Mouse (Mus musculus) WW6 (cell line): ENCODE data around the gene Cpne2.

Experiments used
- DNase-seq: peaks from one replicate; pipeline ENCODE4 v3.0.0-alpha.2; 2013; ENCODE audit warnings: low read depth, low spot score

Cpne2 gene

DNA sequence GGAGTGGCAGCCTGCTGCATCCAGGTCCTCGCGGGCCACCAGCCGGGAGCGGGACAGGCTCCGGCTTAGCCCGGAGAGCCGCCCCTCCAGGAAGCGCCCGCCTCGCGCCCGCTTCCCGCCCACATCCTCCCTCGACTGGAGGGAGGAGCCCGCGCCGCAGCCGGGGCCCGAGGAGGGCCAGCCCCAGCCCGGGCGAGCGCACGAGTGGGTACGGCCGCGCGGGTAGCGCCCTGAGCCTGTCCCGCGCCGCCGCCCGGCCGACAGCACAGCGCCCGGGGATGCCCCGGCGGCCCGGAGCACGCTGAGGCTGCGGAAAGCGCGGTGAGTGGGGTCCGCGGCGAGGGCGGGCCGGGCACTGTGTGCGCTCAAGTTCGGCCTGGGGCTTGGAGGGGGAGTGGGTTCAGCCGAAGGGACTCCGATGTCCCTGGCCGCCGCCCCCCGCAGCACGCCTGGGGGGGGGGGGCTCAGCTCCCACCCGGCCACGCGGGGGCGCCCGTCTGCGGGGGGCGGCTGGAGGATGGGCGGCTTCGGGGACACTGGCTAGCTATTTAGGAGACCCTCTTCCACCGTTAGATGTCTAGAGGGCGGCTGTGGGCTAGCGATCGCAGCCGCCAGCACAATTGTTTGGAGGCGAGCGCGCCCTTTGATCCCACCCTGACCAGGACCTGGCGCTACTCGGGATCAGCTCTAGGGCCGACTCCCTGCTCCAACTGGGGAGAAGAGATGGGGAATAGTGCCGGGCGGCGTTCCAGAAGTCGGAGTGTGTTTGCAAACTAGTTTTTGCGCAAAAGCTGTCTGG lies at the start of gene Cpne2:
Gene Cpne2 (plus strand): TSS at position 118 of the 799 bp plus-strand sequence.
- no peak for DNase-seq

- no peak for DNase-seq
Measured at GRCm38 (mm10) chr8:94485288-94485687, 47.5 kb upstream of the Cpne2 start.

- no peak for DNase-seq
Measured at GRCm38 (mm10) chr8:94485882-94486281, 46.9 kb upstream of the Cpne2 start.

- DNase-seq: no peak
Measured at GRCm38 (mm10) chr8:94488016-94488415, 44.8 kb upstream of the Cpne2 start.

DNA sequence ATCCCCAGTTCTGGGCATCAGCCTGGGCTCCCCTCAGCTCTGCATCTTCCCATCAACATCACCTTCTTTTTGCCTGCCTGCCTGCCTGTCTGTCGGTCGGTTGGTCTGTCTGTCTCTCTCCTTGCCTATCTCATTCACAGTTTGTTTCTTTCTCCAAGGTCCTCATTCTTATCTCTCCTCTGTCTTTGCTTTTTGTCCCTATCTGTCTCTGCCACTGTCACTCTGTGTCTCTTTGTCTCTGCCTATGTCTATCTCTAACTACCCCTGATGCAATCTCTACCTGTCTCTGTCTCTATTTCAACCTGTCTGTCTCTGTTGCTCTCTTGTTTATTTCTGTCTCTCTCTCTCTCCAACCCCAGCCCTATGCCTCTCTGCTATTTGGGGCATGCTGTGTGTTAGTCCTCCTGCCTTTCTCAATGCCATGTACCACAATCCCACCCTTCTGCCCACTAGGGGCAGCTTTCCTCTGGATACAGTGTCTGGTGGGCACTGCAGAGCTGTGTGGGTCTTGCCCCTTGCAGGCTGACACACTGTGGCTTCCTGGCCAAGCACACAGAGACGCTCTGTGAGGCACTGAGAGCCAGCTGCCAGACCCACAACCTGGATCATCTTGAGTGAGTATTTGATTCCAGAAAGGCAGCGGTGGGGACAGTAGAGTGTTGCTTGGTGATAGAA lies 42.8 kb upstream of the Cpne2 start:
- no peak for DNase-seq

DNA sequence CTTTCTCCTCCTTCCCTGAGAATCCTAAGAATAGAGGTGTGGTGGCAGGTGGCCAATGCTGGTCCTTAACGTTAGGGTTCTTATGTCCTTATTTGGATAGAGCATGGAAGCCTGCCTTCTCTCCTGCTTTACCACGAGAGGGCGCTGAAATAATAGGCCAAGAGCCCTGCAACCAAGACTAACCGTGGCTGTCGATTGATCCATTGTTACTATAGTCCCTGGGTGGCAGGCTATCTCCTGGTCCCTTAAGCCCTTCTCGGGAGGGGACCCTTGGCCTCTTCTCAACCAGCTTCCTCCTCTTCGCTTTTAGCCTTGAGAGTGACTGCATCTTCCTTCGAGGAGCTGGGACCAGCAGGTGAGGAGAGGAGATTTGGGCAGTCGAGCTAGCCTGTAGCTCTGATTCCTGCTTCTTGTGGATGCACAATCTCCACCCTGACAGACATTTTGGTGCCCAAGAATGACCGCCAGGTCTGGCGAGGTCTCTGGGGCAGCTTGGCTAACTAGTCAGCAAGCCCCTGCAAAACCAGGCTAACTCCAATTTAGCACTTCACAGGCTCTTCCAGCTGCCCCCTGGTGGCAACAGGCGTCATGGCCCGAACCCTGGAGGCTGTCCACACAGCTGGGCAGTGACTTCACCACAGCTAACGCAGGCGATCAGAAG lies 40.6 kb upstream of the Cpne2 start:
- peak; percentile 47 for DNase-seq

DNA sequence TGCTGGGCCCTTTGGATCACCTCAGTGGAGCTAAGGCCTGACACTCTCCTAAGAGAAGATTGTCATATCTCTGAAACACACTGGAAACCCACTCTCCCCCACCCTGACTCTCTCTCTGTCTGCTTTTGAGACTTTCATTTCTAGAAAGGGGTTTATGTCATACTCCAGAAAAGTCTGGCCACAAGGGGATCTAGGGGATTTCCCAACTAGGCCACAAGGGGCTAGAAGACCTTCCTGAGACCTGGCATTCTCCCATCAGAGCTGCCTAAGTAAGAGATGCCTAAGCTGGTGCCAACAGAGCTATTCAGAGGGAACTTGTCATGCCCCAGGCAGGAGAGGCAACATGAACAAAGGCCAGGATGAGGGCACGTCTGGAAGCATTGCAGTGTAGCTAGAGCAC lies 39.5 kb upstream of the Cpne2 start:
- no peak for DNase-seq

GRCm38 (mm10) chr8:94515430-94516208 lies 17.2 kb upstream of the Cpne2 start:
- no peak for DNase-seq

DNA sequence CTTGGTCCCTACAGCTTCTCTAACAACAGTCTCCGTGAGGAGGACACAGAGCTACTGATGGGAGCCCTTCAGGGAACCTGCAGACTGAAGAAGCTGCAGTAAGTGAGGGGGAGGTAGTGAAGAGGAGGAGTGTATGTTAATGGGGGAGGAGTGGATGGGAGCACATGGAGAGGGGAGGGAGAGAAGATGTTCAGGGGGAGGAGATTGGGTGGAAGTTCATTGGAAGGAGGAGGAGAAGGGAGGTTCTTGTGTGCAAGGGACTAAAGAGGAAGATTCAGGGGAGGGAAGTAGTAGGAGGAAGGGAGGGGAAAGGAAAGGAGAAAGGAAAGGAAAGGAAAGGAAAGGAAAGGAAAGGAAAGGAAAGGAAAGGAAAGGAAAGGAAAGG lies 16.6 kb upstream of the Cpne2 start:
- no peak for DNase-seq

- no peak for DNase-seq
Measured at GRCm38 (mm10) chr8:94516766-94517165, 16.0 kb upstream of the Cpne2 start.

DNA sequence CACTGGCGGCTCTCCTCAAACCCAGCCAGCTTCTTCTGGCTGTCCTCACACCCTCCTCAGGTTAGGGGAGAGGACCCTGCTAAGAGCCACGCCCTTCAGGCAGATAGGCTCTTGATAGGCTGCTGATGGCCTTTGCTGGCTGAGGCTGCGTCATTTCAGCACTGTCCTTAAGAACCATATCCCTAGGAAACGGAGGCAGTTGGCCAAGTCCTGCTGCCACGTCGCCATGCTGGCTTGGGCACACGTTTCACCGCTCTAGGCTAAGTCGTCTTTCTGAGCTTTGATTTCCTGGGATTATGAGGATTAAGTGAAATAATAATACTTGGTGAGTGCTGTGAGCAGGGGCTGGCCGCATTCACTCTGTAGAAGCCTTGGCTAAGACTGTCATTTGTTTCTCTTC lies 14.5 kb upstream of the Cpne2 start:
- no peak for DNase-seq

- no peak for DNase-seq
Measured at GRCm38 (mm10) chr8:94519021-94519420, 13.8 kb upstream of the Cpne2 start.

DNA sequence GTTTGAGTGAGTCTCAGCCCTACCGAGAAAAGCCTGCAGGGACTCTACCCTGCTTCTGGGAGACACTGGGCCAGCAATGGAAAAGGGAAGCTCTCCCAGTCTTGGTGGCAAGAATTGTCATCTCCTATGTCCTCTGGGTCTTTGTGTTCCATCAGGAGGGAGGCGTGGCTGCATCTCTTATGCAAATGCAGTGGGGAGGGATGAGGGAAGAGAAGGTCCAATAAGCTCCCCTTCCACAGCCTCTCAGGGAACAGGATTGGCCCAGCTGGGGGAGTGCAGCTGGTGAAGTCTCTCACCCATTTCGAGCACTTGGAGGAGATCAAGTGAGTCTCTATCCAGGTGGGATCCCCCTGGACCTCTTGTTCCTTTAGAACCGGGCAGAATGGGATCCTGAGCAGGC lies 11.3 kb upstream of the Cpne2 start:
- no peak for DNase-seq

DNA sequence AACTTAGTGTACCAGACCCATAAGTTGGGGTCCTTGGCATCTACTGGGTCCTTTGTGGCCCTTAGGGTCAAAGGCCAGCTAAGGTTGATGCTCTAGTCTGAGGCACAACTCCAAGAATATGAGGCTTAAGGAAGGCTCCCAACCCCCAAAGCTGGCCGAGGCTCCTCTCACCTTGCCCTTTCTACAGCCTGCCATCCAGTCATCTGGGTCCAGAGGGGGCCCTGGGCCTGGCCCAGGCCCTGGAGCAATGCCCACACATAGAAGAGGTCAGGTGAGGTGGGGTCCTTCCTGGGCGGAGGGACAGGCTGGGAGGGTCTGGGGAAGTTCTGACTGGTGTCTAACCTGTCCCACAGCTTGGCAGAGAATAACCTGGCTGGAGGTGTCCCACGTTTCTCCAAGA lies 10.3 kb upstream of the Cpne2 start:
- no peak for DNase-seq

- DNase-seq: no peak
Measured at GRCm38 (mm10) chr8:94524554-94524953, 8.2 kb upstream of the Cpne2 start.

DNA sequence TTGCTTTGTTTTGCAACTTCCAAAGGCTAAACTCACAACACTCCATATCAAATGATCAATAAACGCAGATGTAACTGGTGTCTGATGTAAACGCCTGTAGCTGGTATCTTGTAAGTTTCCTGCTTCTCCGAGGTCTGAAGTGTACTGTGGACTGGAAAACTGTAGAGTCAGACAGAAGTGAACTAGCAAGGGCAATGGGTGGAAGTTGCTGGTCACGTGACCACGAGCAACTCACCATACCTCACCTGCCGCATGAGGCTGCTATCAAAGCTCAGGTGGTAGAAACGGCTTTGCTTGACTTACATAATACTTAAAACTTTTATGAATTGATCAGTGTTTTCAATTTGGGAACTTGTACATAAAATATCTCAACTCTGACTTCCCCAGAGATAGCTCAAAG lies 5.6 kb upstream of the Cpne2 start:
- no peak for DNase-seq

- DNase-seq: no peak
Measured at GRCm38 (mm10) chr8:94528245-94528644, 4.5 kb upstream of the Cpne2 start.

DNA sequence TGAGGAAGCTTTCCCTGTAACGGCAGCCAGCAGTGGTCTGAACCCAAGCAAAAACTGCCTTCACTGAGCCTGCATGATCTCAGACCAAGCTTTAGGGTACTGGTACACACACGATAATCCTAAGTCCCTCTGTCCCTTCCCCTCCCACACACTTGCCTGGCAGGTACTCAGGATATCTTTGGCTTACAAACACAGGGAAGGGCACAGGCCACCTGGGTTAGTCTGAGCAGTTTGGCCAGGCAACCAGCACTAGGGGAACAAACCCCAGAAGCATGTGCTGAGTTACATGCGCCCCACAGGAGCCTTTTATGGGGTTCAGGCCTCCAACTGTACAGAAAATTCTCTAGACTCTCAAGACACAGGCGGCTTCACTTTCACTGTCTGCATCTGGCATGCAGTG lies 2.9 kb upstream of the Cpne2 start:
- no peak for DNase-seq

- DNase-seq: no peak
Measured at GRCm38 (mm10) chr8:94530643-94531042, 2.1 kb upstream of the Cpne2 start.

DNA sequence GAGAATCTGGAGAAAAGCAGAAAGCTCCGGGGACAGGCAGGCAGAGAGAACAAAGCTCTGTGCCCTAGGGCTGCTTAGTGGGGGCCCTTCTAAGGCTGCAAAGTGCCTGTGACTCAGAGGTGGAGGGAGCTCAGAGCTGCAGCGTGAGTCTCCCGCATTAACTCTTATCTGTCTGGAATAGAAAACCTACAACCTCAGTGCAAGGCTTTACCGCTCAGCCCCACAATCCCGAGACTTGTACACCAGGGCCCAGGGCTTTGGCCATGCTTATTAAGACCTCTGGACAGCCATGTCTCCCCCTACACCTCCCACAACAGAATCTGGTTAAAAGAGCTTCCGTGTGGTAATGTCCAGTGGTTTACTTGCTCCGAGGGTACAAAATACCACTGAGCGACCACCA lies 790 bp upstream of the Cpne2 start:
- no peak for DNase-seq

- DNase-seq: no peak
Measured at GRCm38 (mm10) chr8:94532525-94532872, 291 bp upstream of the Cpne2 start.

DNA sequence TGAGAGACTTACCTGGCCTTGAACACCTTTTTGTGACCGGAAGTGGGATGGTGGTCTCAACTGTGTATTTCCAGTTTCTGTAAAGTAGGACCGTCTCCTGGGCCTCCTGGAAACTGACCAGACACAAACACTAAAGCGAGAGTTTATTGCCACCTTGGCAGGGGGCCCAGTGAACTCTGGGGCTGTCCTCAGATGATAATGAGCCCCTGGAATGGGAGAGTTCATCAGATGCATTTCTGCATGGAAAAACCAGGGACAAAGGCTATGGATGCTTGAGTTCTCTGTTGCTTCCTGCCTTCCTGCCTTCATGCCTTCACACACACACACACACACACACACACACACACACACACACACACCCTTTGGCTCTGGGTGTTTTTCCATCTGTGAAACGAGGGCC lies 1.8 kb downstream of the Cpne2 start:
- DNase-seq: no peak
